20 mouse cellular contexts compared by ENCODE assay signal in genomic region chr1:45041328-45041727, GRCm38 (mm10).
"Had no signal": no experiment of that assay in that cellular context is flagged by ENCODE, and none has a peak within 500 bp of the region (broad histone marks: within the 10 kb centered on the region; RNA-seq: fewer than 3 reads in every experiment).

No protein-coding gene starts in this region.

- H3K27me3 ChIP-seq: heart, embryonic 12.5 days; hindbrain, embryonic 12.5 days; intestine, embryonic 15.5 days; limb, embryonic 13.5 days; limb, embryonic 15.5 days; liver, embryonic 12.5 days had no signal

- H3K36me3 ChIP-seq: heart, embryonic 10.5 days; heart, embryonic 12.5 days; hindbrain, embryonic 10.5 days; hindbrain, embryonic 12.5 days; intestine, embryonic 15.5 days; limb, embryonic 13.5 days; limb, embryonic 15.5 days; liver, embryonic 12.5 days had no signal

- DNase-seq: gastrocnemius, postnatal 10 days; gastrocnemius, postnatal 25 days; heart, postnatal 10 days; heart, postnatal 4 days; kidney, adult 18-20 months; kidney, adult 8-10 months; kidney, postnatal 14 days; kidney, postnatal 36 days; layer of hippocampus, adult 9-11 months; layer of hippocampus, postnatal 36 days; left cerebral cortex, postnatal 4 days had no signal

- H3K4me3 ChIP-seq: heart, embryonic 10.5 days; heart, embryonic 12.5 days; hindbrain, embryonic 10.5 days; hindbrain, embryonic 12.5 days; intestine, embryonic 15.5 days; limb, embryonic 13.5 days; limb, embryonic 15.5 days; liver, embryonic 12.5 days had no signal

- H3K4me2 ChIP-seq: heart, embryonic 12.5 days; hindbrain, embryonic 12.5 days; hindbrain, embryonic 14.5 days; intestine, embryonic 15.5 days; limb, embryonic 13.5 days; limb, embryonic 15.5 days; liver, embryonic 12.5 days had no signal
